Mouse (Mus musculus) T-helper 2 cell (primary cell): ENCODE results near the gene Iars2.

Source experiments
- in situ Hi-C: fragments of 300-600 bp; cut with MboI, MseI; formaldehyde crosslinking; loops from one replicate; pipeline ENCODE4 v1.15.1; 2025; ENCODE audit warnings: high pct_unique_total_duplicates

Gene Iars2

GRCm38 (mm10) chr1:185333651-185334050 is 4.5 kb upstream of the Iars2 start:
- in situ Hi-C loops, result no loop called here

- in situ Hi-C loops, result no loop called here
These were observed 2.8 kb upstream of the Iars2 start, which contains the start of gene Bpnt1 for GRCm38 (mm10) chr1:185331983-185332430. Gene Bpnt1 (plus strand): TSS chr1:185332149.

GRCm38 (mm10) chr1:185331364-185331763 is 2.2 kb upstream of the Iars2 start:
- in situ Hi-C loops, result no loop called here

- in situ Hi-C loops, result loop anchor here (5.0 kb wide), 1 partner anchor 32 kb away; the partner anchor contains the start of gene Eprs
These were observed 655 bp upstream of the Iars2 start for GRCm38 (mm10) chr1:185329851-185330250.

GRCm38 (mm10) chr1:185327754-185328345 is 1.3 kb downstream of the Iars2 start:
- in situ Hi-C loops, result loop anchor here (5.0 kb wide), 1 partner anchor 34 kb away; the partner anchor contains the start of gene Eprs

GRCm38 (mm10) chr1:185315846-185316568 is 13.2 kb downstream of the Iars2 start:
- in situ Hi-C loops, result no loop called here

GRCm38 (mm10) chr1:185314546-185314945 is 14.7 kb downstream of the Iars2 start:
- in situ Hi-C loops, result no loop called here

GRCm38 (mm10) chr1:185311949-185312348 is 17.2 kb downstream of the Iars2 start:
- in situ Hi-C loops, result no loop called here

GRCm38 (mm10) chr1:185308908-185309307 is 20.3 kb downstream of the Iars2 start:
- in situ Hi-C loops, result no loop called here

- in situ Hi-C loops, result no loop called here
These were observed 20.9 kb downstream of the Iars2 start for GRCm38 (mm10) chr1:185308334-185308733.

- in situ Hi-C loops, result no loop called here
These were observed 21.6 kb downstream of the Iars2 start for GRCm38 (mm10) chr1:185307645-185308044.

- in situ Hi-C loops, result no loop called here
These were observed 22.4 kb downstream of the Iars2 start for GRCm38 (mm10) chr1:185306836-185307235.

GRCm38 (mm10) chr1:185302816-185303215 is 26.4 kb downstream of the Iars2 start:
- in situ Hi-C loops, result no loop called here

- in situ Hi-C loops, result no loop called here
These were observed 30.7 kb downstream of the Iars2 start for GRCm38 (mm10) chr1:185298496-185298895.

- in situ Hi-C loops, result no loop called here
These were observed 32.3 kb downstream of the Iars2 start for GRCm38 (mm10) chr1:185296850-185297249.

GRCm38 (mm10) chr1:185292646-185293360 is 36.4 kb downstream of the Iars2 start:
- in situ Hi-C loops, result no loop called here

GRCm38 (mm10) chr1:185291336-185291735 is 37.9 kb downstream of the Iars2 start:
- in situ Hi-C loops, result no loop called here

- in situ Hi-C loops, result no loop called here
These were observed 40.0 kb downstream of the Iars2 start for GRCm38 (mm10) chr1:185289231-185289630.

GRCm38 (mm10) chr1:185287066-185287465 is 42.1 kb downstream of the Iars2 start:
- in situ Hi-C loops, result no loop called here

- in situ Hi-C loops, result no loop called here
These were observed 44.0 kb downstream of the Iars2 start for GRCm38 (mm10) chr1:185285171-185285570.

- in situ Hi-C loops, result no loop called here
These were observed 44.5 kb downstream of the Iars2 start for GRCm38 (mm10) chr1:185284740-185285139.

- in situ Hi-C loops, result no loop called here
These were observed 45.9 kb downstream of the Iars2 start for GRCm38 (mm10) chr1:185283247-185283646.
